Mouse (Mus musculus) retina, postnatal 7 days (tissue): ENCODE measurements at regions not wholly inside any gene's neighbourhood (a gene's known extent, or its start where the extent isn't known, plus 50 kb on each side); places are given as distances from the start of the nearest gene placed in this dataset.

Experiments used
- DNase-seq: peaks from one replicate; pipeline ENCODE4 v3.0.0-alpha.2; 2012; ENCODE audit warnings: low read depth, low spot score

GRCm38 (mm10) chr13:84760978-84761377, 428.2 kb upstream of the Ccnh start:
- DNase-seq = no peak

GRCm38 (mm10) chr13:84761821-84762220, 427.4 kb upstream of the Ccnh start:
- DNase-seq = no peak

GRCm38 (mm10) chr13:84763916-84764315, 425.3 kb upstream of the Ccnh start:
- no peak for DNase-seq

- no peak for DNase-seq
Measured at GRCm38 (mm10) chr13:84771956-84772355, 417.3 kb upstream of the Ccnh start.

- DNase-seq = no peak
Measured at GRCm38 (mm10) chr13:84783017-84783937, 405.9 kb upstream of the Ccnh start.

GRCm38 (mm10) chr13:84804241-84804980, 384.8 kb upstream of the Ccnh start:
- DNase-seq = no peak

GRCm38 (mm10) chr13:84805190-84805589, 384.0 kb upstream of the Ccnh start:
- DNase-seq = no peak

- DNase-seq = no peak
Measured at GRCm38 (mm10) chr13:84809605-84810004, 379.6 kb upstream of the Ccnh start.
